Mouse (Mus musculus) kidney, embryonic 15.5 days (tissue): ENCODE measurements at regions not wholly inside any gene's neighbourhood (a gene's known extent, or its start where the extent isn't known, plus 50 kb on each side); places are given as distances from the start of the nearest gene placed in this dataset.
"Not testable (repeated sequence)": the region's sequence is repeated elsewhere in the genome, so short reads cannot be mapped to it uniquely, and the experiment has no call there.

ENCODE experiments used
- ATAC-seq: fragments of 200-750 bp; cut with Nextera tagmentation; replicated peaks from 2 replicates; pipeline ENCODE4 v1.8.0; 2017; ENCODE audit warnings: moderate TSS enrichment; ENCODE audit not compliant: low FRiP score
- H3K27ac ChIP-seq: fragments of 300-500 bp; sonication (generic); 2 replicates; pipeline ENCODE4 v1.5.1; 2015; ENCODE audit warnings: mild to moderate bottlenecking, inconsistent platforms
- H3K27me3 ChIP-seq: fragments of 300-500 bp; sonication (generic); 2 replicates; pipeline ENCODE4 v1.6.1; 2015; ENCODE audit warnings: inconsistent platforms
- H3K36me3 ChIP-seq: fragments of 300-500 bp; sonication (generic); 2 replicates; pipeline ENCODE4 v1.6.1; 2015; ENCODE audit warnings: inconsistent platforms
- H3K4me1 ChIP-seq: fragments of 300-500 bp; sonication (generic); 2 replicates; pipeline ENCODE4 v1.6.1; 2015; ENCODE audit warnings: inconsistent platforms
- H3K4me2 ChIP-seq: fragments of 300-500 bp; sonication (generic); 2 replicates; pipeline ENCODE4 v1.6.1; 2015; ENCODE audit warnings: moderate library complexity, mild to moderate bottlenecking, inconsistent platforms
- H3K4me3 ChIP-seq: fragments of 300-500 bp; sonication (generic); replicated peaks from 2 replicates; pipeline ENCODE4 v1.5.1; 2015; ENCODE audit warnings: mild to moderate bottlenecking, inconsistent platforms
- H3K9ac ChIP-seq: fragments of 300-500 bp; sonication (generic); 2 replicates; pipeline ENCODE4 v1.6.1; 2015; ENCODE audit warnings: mild to moderate bottlenecking, inconsistent platforms
- H3K9me3 ChIP-seq: fragments of 300-500 bp; sonication (generic); replicated peaks from 2 replicates; pipeline ENCODE4 v1.6.1; 2016; ENCODE audit warnings: inconsistent platforms
- WGBS: fragments of 180-500 bp; shearing (Covaris S2); methylation state at CpG from one replicate; pipeline ENCODE4 v1.1.7; 2015; ENCODE audit warnings: mixed read lengths; 5-methylcytosine and 5-hydroxymethylcytosine counted together

- Histone ChIP-seq H3K27ac (no peak overlapping the region), H3K4me1 (peaks cover 5% of the 10 kb centered on the region; the same call in 1 of the 2 replicates), H3K27me3 (no peaks in the 10 kb centered on the region), H3K36me3 (no peaks in the 10 kb centered on the region), H3K9me3 (no peaks in the 10 kb centered on the region), H3K9ac (no peak overlapping the region), H3K4me3 (no peak overlapping the region), H3K4me2 (no peak overlapping the region)
- 53% methylated on average over 2 of the region's 2 CpGs for WGBS
- ATAC-seq = 0 out of 2 replicates have a peak, but pooled peaks have one; percentile 25
These were observed 640.9 kb upstream of the Marcks start for GRCm38 (mm10) chr10:37779383-37780302.

GRCm38 (mm10) chr10:37760542-37761367, 622.0 kb upstream of the Marcks start:
- no peak overlapping the region for H3K9ac ChIP-seq
- H3K27me3 ChIP-seq = no peaks in the 10 kb centered on the region
- no peak for ATAC-seq
- H3K4me2 ChIP-seq = no peak overlapping the region
- no peak overlapping the region for H3K27ac ChIP-seq
- H3K36me3 ChIP-seq = no peaks in the 10 kb centered on the region
- no peaks in the 10 kb centered on the region for H3K4me1 ChIP-seq
- H3K9me3 ChIP-seq = no peaks in the 10 kb centered on the region
- no peak overlapping the region for H3K4me3 ChIP-seq
- WGBS = 64% methylated on average over 5 of the region's 5 CpGs

- ATAC-seq = peak; percentile 82
- no peaks in the 10 kb centered on the region for H3K9me3 ChIP-seq
- WGBS = 6% methylated on average over 2 of the region's 2 CpGs
- H3K4me2 ChIP-seq = no peak overlapping the region
- H3K36me3 ChIP-seq = no peaks in the 10 kb centered on the region
- H3K9ac ChIP-seq = no peak overlapping the region
- no peaks in the 10 kb centered on the region for H3K4me1 ChIP-seq
- no peak overlapping the region for H3K4me3 ChIP-seq
- no peaks in the 10 kb centered on the region for H3K27me3 ChIP-seq
- no peak overlapping the region for H3K27ac ChIP-seq
These were observed 602.9 kb upstream of the Marcks start for GRCm38 (mm10) chr10:37741581-37741980.

GRCm38 (mm10) chr10:37739024-37739423, 600.3 kb upstream of the Marcks start:
- Histone ChIP-seq H3K9me3 (no peaks in the 10 kb centered on the region), H3K27ac (no peak overlapping the region), H3K4me1 (no peaks in the 10 kb centered on the region), H3K36me3 (no peaks in the 10 kb centered on the region), H3K9ac (no peak overlapping the region), H3K4me2 (no peak overlapping the region), H3K4me3 (no peak overlapping the region), H3K27me3 (no peaks in the 10 kb centered on the region)
- WGBS = 64% methylated on average over 2 of the region's 2 CpGs
- ATAC-seq = no peak

- H3K4me1 ChIP-seq = no peaks in the 10 kb centered on the region
- H3K9ac ChIP-seq = no peak overlapping the region
- no peak overlapping the region for H3K27ac ChIP-seq
- no peak overlapping the region for H3K4me3 ChIP-seq
- H3K4me2 ChIP-seq = no peak overlapping the region
- no peak for ATAC-seq
- H3K36me3 ChIP-seq = no peaks in the 10 kb centered on the region
- WGBS = 73% methylated on average over 4 of the region's 4 CpGs
- H3K27me3 ChIP-seq = no peaks in the 10 kb centered on the region
- H3K9me3 ChIP-seq = no peaks in the 10 kb centered on the region
These were observed 586.9 kb upstream of the Marcks start for GRCm38 (mm10) chr10:37725609-37726008.

- 78% methylated on average over 7 of the region's 7 CpGs for WGBS
These were observed 586.3 kb upstream of the Marcks start for GRCm38 (mm10) chr10:37724994-37725393.

GRCm38 (mm10) chr10:37720748-37721147, 582.0 kb upstream of the Marcks start:
- Histone ChIP-seq H3K9ac (no peak overlapping the region), H3K36me3 (no peaks in the 10 kb centered on the region), H3K4me3 (no peak overlapping the region), H3K4me2 (no peak overlapping the region), H3K4me1 (no peaks in the 10 kb centered on the region), H3K9me3 (no peaks in the 10 kb centered on the region), H3K27me3 (no peaks in the 10 kb centered on the region), H3K27ac (0 out of 2 replicates have a peak overlapping the region, but pooled peaks have one; percentile 37)
- 62% methylated on average over 2 of the region's 2 CpGs for WGBS
- ATAC-seq = no peak

More at GRCm38 (mm10) chr10:37724994-37725393, 586.3 kb upstream of the Marcks start:
- not testable (repeated sequence) for H3K36me3 ChIP-seq, H3K4me3 ChIP-seq, H3K27me3 ChIP-seq, H3K4me1 ChIP-seq, H3K4me2 ChIP-seq, ATAC-seq, H3K27ac ChIP-seq, H3K9ac ChIP-seq, H3K9me3 ChIP-seq

GRCm38 (mm10) chr10:37716946-37717345, 578.2 kb upstream of the Marcks start:
- ATAC-seq = no peak
- Histone ChIP-seq H3K9ac (no peak overlapping the region), H3K9me3 (no peaks in the 10 kb centered on the region), H3K4me3 (no peak overlapping the region), H3K4me1 (no peaks in the 10 kb centered on the region), H3K27ac (no peak overlapping the region), H3K27me3 (no peaks in the 10 kb centered on the region), H3K36me3 (no peaks in the 10 kb centered on the region), H3K4me2 (no peak overlapping the region)

GRCm38 (mm10) chr10:37711459-37711858, 572.7 kb upstream of the Marcks start:
- H3K4me2 ChIP-seq = no peak overlapping the region
- H3K4me1 ChIP-seq = no peaks in the 10 kb centered on the region
- ATAC-seq = no peak
- H3K27ac ChIP-seq = no peak overlapping the region
- no peaks in the 10 kb centered on the region for H3K36me3 ChIP-seq
- H3K27me3 ChIP-seq = no peaks in the 10 kb centered on the region
- H3K9ac ChIP-seq = no peak overlapping the region
- no peak overlapping the region for H3K4me3 ChIP-seq
- H3K9me3 ChIP-seq = no peaks in the 10 kb centered on the region

GRCm38 (mm10) chr10:37694041-37694690, 555.4 kb upstream of the Marcks start:
- Histone ChIP-seq H3K9ac (no peak overlapping the region), H3K4me3 (no peak overlapping the region), H3K4me2 (no peak overlapping the region), H3K36me3 (no peaks in the 10 kb centered on the region), H3K27me3 (no peaks in the 10 kb centered on the region), H3K27ac (no peak overlapping the region), H3K4me1 (no peaks in the 10 kb centered on the region), H3K9me3 (no peaks in the 10 kb centered on the region)
- 77% methylated on average over 7 of the region's 7 CpGs for WGBS
- no peak for ATAC-seq

GRCm38 (mm10) chr10:37692851-37693250, 554.1 kb upstream of the Marcks start:
- H3K27ac ChIP-seq = no peak overlapping the region
- no peaks in the 10 kb centered on the region for H3K4me1 ChIP-seq
- H3K27me3 ChIP-seq = no peaks in the 10 kb centered on the region
- H3K4me3 ChIP-seq = no peak overlapping the region
- ATAC-seq = no peak
- H3K9me3 ChIP-seq = no peaks in the 10 kb centered on the region
- H3K36me3 ChIP-seq = no peaks in the 10 kb centered on the region
- H3K9ac ChIP-seq = no peak overlapping the region
- no peak overlapping the region for H3K4me2 ChIP-seq

- H3K9ac ChIP-seq = no peak overlapping the region
- ATAC-seq = no peak
- H3K4me1 ChIP-seq = no peaks in the 10 kb centered on the region
- H3K4me2 ChIP-seq = no peak overlapping the region
- no peaks in the 10 kb centered on the region for H3K27me3 ChIP-seq
- WGBS = 77% methylated on average over 2 of the region's 2 CpGs
- no peak overlapping the region for H3K27ac ChIP-seq
- no peak overlapping the region for H3K4me3 ChIP-seq
- no peaks in the 10 kb centered on the region for H3K9me3 ChIP-seq
- no peaks in the 10 kb centered on the region for H3K36me3 ChIP-seq
These were observed 553.2 kb upstream of the Marcks start for GRCm38 (mm10) chr10:37691939-37692338.
